Mouse (Mus musculus): ENCODE measurements around the gene Ogdhl. TPM values are rescaled to one million over a fixed set of nuclear protein-coding genes. Genes with fewer than 3 reads are reported as not detected.

The Ogdhl gene
- polyA plus RNA-seq, 1 experiment: 1.9 TPM

GRCm38 (mm10) chr14:32380099-32380480 lies 58.3 kb downstream of the Ogdhl start:
- Histone ChIP-seq H3K27ac (ENCODE audit: insufficient read depth, low read depth, low read length) (no peak overlapping the region), H3K4me3 (ENCODE audit: low read depth, low read length) (no peak overlapping the region), H3K4me1 (ENCODE audit: control insufficient read depth, insufficient read depth, insufficient read length, low read length) (no peaks in the 10 kb centered on the region), H3K27me3 (ENCODE audit: control insufficient read depth, insufficient read depth, low read length) (no peaks in the 10 kb centered on the region), H3K36me3 (ENCODE audit: control insufficient read depth, insufficient read depth, low read length) (no peaks in the 10 kb centered on the region)
- TF ChIP-seq POLR2A (IDR thresholded peaks at IDR 0.05; ENCODE audit: low read depth, low read length): no peak
- TF ChIP-seq CTCF (IDR thresholded peaks at IDR 0.05; ENCODE audit: extremely low read depth, insufficient read length, insufficient replicate concordance, low read depth, low read length): no peak
- WGBS: 27% methylated on average over 3 of the region's 3 CpGs

- Histone ChIP-seq H3K4me3 (ENCODE audit: low read depth, low read length) (no peak overlapping the region), H3K27ac (ENCODE audit: insufficient read depth, low read depth, low read length) (no peak overlapping the region), H3K36me3 (ENCODE audit: control insufficient read depth, insufficient read depth, low read length) (no peaks in the 10 kb centered on the region), H3K27me3 (ENCODE audit: control insufficient read depth, insufficient read depth, low read length) (no peaks in the 10 kb centered on the region), H3K4me1 (ENCODE audit: control insufficient read depth, insufficient read depth, insufficient read length, low read length) (no peaks in the 10 kb centered on the region)
- 40% methylated on average over 7 of the region's 7 CpGs for WGBS
- TF ChIP-seq POLR2A (IDR thresholded peaks at IDR 0.05; ENCODE audit: low read depth, low read length) (no peak), CTCF (IDR thresholded peaks at IDR 0.05; ENCODE audit: extremely low read depth, insufficient read length, insufficient replicate concordance, low read depth, low read length) (no peak)
Observed at GRCm38 (mm10) chr14:32381066-32381465, 59.2 kb downstream of the Ogdhl start.

GRCm38 (mm10) chr14:32381619-32382018 lies 59.8 kb downstream of the Ogdhl start:
- 37% methylated on average over 15 of the region's 15 CpGs for WGBS
- no peaks in the 10 kb centered on the region for H3K4me1 ChIP-seq (ENCODE audit: control insufficient read depth, insufficient read depth, insufficient read length, low read length)
- no peaks in the 10 kb centered on the region for H3K27me3 ChIP-seq (ENCODE audit: control insufficient read depth, insufficient read depth, low read length)
- H3K27ac ChIP-seq (ENCODE audit: insufficient read depth, low read depth, low read length): no peak overlapping the region
- H3K4me3 ChIP-seq (ENCODE audit: low read depth, low read length): no peak overlapping the region
- TF ChIP-seq POLR2A (IDR thresholded peaks at IDR 0.05; ENCODE audit: low read depth, low read length): no peak
- TF ChIP-seq CTCF (IDR thresholded peaks at IDR 0.05; ENCODE audit: extremely low read depth, insufficient read length, insufficient replicate concordance, low read depth, low read length): no peak
- H3K36me3 ChIP-seq (ENCODE audit: control insufficient read depth, insufficient read depth, low read length): no peaks in the 10 kb centered on the region

- no peak within 1 kb of the TSS for H3K27ac ChIP-seq (ENCODE audit: insufficient read depth, low read depth, low read length)
- WGBS: 7% methylated on average over 13 of the region's 13 CpGs
- H3K36me3 ChIP-seq (ENCODE audit: control insufficient read depth, insufficient read depth, low read length): no peaks in the 10 kb centered on the region
- H3K4me1 ChIP-seq (ENCODE audit: control insufficient read depth, insufficient read depth, insufficient read length, low read length): 0 out of 2 replicates have a peak, but pooled peaks cover 2% of the 10 kb centered on the region
- H3K4me3 ChIP-seq (ENCODE audit: low read depth, low read length): no peak within 1 kb of the TSS
- H3K27me3 ChIP-seq (ENCODE audit: control insufficient read depth, insufficient read depth, low read length): no peaks in the 10 kb centered on the region
- TF ChIP-seq CTCF (IDR thresholded peaks at IDR 0.05; ENCODE audit: extremely low read depth, insufficient read length, insufficient replicate concordance, low read depth, low read length): no peak
- TF ChIP-seq POLR2A (IDR thresholded peaks at IDR 0.05; ENCODE audit: low read depth, low read length): no peak
Observed at GRCm38 (mm10) chr14:32388196-32388595, 66.4 kb downstream of the Ogdhl start, which contains the start of gene 1700024G13Rik. 1700024G13Rik (minus strand) TSS chr14:32388391.

Other genes with a start within 250 kb of the Ogdhl start
- 6.7 and 7.2 TPM in 2 replicates for gene Oxnad1, start 236.6 kb upstream of the Ogdhl start, polyA plus RNA-seq (2012; rRNA removed)
- gene Dph3, start 236.3 kb upstream of the Ogdhl start, polyA plus RNA-seq (2012; rRNA removed): 7.7 and 9.0 TPM in 2 replicates
- not detected in 2 replicates for gene Msmb, start 180.0 kb upstream of the Ogdhl start, polyA plus RNA-seq (2012; rRNA removed)
- gene Ncoa4, start 162.2 kb upstream of the Ogdhl start, polyA plus RNA-seq (2012; rRNA removed): 22.8 and 52.9 TPM in 2 replicates
- 158 and 177 TPM in 2 replicates for gene Timm23, start 120.1 kb upstream of the Ogdhl start, polyA plus RNA-seq (2012; rRNA removed)
- 2.4 and 3.0 TPM in 2 replicates for gene Parg, start 120.1 kb upstream of the Ogdhl start, polyA plus RNA-seq (2012; rRNA removed)
- gene 1700024G13Rik, start 66.4 kb downstream of the Ogdhl start, polyA plus RNA-seq (2012; rRNA removed): not detected in 2 replicates
- gene Slc18a3, start 142.8 kb downstream of the Ogdhl start, polyA plus RNA-seq (2012; rRNA removed): 0.75 and 1.4 TPM in 2 replicates
- 0.36 and 1.4 TPM in 2 replicates for gene Chat, start 144.0 kb downstream of the Ogdhl start, polyA plus RNA-seq (2012; rRNA removed)
- gene Ercc6, start 191.5 kb downstream of the Ogdhl start, polyA plus RNA-seq (2012; rRNA removed): 0.91 and 2.0 TPM in 2 replicates

Data from small intestine, adult 2 months (tissue).